Mouse (Mus musculus) cerebellum, adult 11-12 months (tissue): ENCODE data around the gene Gm17655.
"Not testable (repeated sequence)": the region's sequence is repeated elsewhere in the genome, so short reads cannot be mapped to it uniquely, and the experiment has no call there.

Experiments used
- DNase-seq: peaks from one replicate; pipeline ENCODE4 v3.0.0; 2022

Gene Gm17655

GRCm38 (mm10) chr5:110072413-110072812 is at the start of gene Gm17655:
Gene Gm17655, minus strand, starts transcription at chr5:110072513.
- not testable (repeated sequence) for DNase-seq

GRCm38 (mm10) chr5:110109991-110110441 is 37.7 kb upstream of the Gm17655 start, which contains the start of gene Zfp605:
Gene Zfp605, plus strand, starts transcription at chr5:110110092.
- DNase-seq, result peak; percentile 93

DNA sequence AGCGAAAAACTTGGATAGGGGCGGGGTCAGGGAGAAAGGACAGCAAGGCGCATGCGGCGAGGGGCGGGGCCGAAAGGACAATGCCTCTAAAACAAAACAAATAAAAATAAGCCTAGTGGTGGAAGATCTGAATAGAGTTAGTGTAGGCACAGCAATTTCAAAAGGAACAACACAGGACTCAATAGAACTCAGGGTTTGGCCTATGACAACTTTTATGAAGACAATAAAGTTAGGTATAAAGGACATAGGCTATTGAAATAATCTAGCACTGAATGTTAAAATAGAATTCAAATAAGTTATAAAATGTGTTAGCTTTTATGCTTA is 36.0 kb upstream of the Gm17655 start:
- no peak for DNase-seq

DNA sequence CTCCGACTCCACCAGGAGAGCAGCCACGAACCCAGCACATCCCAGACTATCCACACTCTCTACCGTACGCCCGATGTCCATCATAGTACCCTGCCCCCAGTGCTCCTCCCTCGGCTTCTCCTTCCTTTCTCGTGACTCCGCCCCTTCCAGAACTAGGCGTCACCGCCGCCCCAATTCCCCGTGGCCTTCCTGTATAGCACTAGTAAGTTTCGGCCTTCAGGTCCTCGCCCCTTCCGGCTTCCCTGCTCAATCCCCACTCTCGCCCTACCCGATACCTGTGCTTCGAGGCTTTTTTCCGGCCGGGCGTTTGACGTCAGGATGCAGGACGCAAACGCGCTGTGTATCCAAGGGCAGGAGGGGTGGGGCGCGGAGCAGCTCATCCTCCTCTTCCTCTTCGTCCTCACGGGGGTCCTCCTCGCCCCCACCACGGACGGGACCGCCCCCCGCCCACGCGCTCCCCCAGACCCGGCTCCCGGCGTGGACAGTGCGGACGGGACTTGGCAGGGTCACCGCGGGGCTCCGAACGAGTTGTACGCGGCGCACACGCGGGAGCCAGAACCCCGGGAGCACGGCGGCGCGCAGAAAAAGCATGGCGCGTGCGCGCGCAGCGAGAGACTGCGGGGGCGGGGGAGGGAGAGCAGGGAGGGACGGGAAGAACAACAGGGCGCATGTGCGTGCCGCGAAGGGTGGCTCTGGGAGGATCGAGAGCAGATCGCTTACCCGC is 35.4 kb upstream of the Gm17655 start, which contains the start of gene Gtpbp6:
Gene Gtpbp6, minus strand, starts transcription at position 617 of the 724 bp plus-strand sequence.
- DNase-seq, result peak; percentile 97

DNA sequence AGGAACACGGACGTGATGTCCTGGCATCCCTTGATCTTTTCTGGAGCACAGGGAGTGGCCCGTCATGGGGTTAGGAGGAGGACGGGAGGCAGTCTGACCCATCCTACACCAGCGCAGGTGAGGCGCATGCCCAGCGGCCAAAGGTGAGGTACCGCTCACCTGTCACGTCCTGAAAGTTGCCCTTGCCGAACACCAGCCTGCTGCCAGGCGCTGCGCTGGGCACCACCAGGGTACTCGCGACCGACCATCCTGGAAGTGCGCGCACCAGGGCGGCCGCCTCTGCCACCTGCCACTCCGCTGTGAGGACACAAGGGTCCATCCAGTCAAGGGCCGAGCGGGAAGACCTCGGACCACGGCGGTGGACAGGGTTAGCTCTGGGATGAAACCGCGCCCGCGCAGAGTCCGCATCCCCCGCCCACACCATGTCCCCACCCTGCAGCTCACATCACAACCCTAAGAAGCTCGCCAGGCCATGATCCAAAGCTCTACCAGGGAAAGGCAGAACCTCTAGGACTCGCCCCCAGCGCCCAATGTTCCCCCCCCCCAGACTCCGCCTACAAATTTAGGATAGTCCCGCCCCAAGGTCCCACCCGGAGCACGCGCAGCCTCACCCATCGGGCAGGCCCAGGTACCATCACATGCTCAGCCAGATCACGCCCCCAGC is 34.7 kb upstream of the Gm17655 start:
- peak; percentile 83 for DNase-seq

DNA sequence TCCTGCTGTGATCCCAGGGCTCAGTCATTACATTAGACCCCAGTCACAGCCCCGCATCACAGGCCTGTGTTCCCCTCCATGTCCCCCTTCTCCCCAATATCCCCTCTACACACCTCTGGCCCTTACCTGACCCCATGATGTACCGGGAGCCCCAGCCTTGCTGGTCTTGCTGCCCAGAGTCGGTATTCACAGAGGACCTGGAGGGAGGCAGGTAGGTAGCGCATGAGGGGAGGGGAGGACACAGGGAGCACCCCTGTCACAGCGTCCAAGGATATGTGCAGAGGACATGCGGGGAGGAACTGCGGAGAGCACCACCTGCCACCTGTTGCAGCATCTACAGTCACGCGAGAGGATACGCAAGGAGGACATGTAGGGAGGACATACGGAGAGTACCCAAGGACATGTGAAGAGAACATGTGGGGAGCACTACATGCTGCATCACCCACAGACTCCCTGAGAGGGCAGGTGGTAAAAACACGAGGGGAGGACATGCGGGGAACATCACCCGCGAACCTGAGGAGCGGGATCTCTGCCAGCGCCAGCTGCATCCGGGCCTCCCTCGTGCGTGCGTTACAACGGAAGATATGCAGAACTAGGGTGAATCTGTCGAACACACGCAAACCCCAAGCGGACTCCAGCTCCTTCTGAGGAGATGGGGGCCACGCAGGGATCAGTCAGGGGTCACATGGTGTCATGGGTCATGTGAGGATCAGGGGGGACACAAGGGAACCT is 34.0 kb upstream of the Gm17655 start:
- peak; percentile 71 for DNase-seq

GRCm38 (mm10) chr5:110104616-110105380 is 32.5 kb upstream of the Gm17655 start:
- peak; percentile 67 for DNase-seq

- DNase-seq, result peak; percentile 58
Measured at GRCm38 (mm10) chr5:110103901-110104615, 31.7 kb upstream of the Gm17655 start.

DNA sequence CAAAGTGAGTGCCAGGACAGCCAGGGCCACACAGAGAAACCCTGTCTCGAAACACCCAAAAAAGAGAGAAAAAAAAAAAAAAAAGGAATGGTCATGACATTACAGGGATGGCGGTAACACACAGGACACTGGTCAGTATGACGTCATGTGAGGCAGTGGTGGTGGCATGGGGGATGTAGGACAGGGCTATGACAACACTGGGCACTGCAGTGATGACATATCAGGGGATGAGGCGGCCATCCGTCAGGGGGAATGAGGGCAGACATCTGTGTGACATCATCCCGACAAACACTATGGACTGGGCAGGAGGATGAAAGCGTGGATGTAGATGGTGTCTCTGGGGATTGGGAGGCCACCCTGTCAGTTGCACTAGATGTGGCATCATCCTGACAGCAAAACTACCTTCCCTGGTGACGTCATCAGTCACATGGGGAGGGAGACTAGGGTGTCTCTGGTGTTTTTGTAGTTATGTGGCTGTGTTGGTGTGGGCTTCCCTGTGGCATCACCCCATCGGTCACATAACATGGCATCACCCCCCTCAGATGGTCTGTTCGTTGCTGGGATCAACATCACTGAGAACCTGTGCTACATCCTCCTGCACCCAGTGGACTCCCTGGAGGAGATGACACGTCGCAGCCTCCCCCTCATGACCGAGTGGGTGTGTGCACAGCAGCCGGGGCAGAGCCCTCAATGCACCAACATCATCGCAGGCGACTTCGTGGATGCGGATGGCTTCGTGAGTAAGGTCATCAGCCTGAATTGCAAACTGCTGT is 30.7 kb upstream of the Gm17655 start:
- DNase-seq, result peak; percentile 48

GRCm38 (mm10) chr5:110102429-110102828 is 30.1 kb upstream of the Gm17655 start:
- peak; percentile 51 for DNase-seq

GRCm38 (mm10) chr5:110101716-110102347 is 29.5 kb upstream of the Gm17655 start:
- peak; percentile 85 for DNase-seq

DNA sequence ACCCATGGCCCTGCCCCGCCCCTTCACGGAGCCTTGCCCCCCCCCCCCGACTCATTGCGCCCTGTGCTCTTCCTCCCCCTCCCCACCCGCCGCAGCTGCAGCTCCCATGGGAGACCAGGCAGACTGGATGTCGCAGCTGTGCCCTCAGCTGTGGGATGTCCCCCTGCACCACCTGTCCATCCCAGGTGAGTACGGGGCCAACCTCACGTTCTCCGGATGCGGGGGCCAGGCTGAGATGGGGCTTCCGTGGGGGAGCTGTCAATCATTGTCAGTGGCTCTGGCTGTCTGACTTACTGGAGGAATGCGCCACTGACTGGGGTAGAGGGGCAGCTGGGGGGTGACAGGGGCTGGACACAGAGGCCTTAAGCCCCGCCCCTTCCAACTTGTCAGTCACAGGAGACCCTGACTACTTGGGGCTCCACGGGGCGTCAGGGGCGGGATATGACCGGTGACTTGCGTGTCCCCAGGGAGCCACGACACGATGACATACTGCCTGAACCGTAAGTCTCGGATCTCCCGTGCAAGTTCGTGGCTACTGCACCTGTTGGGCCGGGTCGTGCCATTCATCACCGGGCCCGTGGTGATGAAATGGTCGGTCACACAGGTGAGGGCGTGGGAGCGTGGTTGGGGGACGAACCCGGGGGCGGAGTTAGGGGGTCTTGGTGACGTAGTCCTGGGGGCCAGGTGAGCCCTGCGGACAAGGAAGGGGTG is 28.8 kb upstream of the Gm17655 start:
- DNase-seq, result peak; percentile 81

- peak; percentile 68 for DNase-seq
Measured at GRCm38 (mm10) chr5:110099656-110100580, 27.6 kb upstream of the Gm17655 start, which contains the start of gene Plcxd1. Gene Plcxd1, plus strand, starts transcription at chr5:110099969.

GRCm38 (mm10) chr5:110098991-110099477 is 26.7 kb upstream of the Gm17655 start:
- peak; percentile 46 for DNase-seq

DNA sequence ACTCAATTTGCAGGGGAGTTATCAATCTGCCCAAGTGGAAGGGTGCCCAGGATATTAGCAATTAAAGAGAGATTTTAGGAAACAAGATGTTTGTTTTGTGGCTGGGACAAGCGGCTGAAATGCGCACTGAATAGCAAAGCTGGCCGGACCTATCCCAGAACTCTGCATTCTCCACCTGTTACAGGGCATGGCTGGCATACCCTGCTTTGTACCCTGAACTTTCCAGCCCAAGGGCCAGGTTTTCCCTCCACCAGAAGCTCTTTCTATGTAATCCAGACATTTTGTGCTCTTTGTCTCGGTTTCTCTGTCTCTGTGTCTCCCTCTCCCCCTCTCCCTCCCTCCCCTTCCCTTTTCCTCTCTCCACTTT is 22.5 kb upstream of the Gm17655 start:
- no peak for DNase-seq

DNA sequence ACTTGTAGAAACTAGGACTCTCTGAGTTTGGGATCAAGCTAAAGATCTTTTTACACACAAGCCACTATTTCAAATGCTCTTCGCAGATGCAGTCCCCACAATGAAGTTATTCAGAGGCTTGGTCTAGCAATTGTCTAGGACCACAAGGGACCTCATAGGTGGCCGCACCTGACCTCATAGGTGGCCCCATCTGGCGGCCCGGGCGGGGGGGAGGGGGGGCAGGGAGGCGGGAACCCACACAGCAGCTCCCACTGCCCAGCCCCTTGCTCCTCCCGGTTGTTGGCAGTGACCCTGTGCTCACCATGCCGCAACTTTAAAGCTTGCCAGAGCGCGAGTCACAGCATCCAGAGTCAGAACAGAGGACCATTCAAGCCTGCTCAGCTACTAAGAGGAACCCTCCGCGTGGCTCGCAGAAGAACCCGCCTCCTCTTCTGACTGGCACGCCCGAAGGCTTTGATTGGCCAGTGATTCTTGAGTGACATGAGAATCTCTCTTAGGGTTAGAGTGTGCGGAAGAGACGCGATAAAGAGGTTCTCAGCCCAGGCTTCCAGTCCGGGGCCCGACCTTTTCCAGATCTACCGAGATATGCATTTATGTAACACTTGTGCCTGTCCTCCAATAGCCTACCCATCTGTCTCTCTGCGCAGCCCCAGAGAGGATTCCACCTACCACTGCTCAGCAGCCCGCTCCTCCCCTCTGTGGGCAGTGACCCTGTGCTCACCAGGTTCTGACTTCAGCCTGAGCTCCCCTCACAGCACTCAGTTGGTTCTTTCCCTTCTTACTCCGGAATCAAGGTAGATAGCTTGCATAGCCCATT is 21.9 kb upstream of the Gm17655 start, which contains the start of gene Gm35315:
Gene Gm35315, minus strand, starts transcription at position 391 of the 817 bp plus-strand sequence.
- peak; percentile 90 for DNase-seq

DNA sequence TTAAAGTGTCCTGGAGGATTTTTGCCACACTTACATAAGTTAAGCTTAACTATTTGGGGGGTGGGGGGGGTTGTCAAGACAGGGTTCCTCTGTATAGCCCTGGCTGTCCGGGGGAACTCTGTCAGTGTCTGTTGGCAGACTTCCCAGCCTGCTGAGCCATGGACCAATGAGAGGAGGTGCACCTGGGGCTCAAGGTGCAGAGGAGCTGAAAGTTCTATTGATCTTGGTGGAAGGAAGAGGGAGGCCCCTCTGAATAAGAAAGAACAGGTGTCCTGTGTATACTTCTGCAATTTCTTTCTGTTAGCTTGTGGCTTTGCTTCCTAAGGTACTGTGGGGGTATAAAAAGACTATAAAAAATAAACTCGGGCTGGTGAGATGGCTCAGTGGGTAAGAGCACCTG is 19.2 kb upstream of the Gm17655 start:
- no peak for DNase-seq
